Mouse (Mus musculus) liver, embryonic 12.5 days (tissue): Measurements from ENCODE around the gene Ccdc30. TPM values are rescaled to one million over a fixed set of nuclear protein-coding genes. Genes with fewer than 3 reads are reported as not detected.

Experiments used
- ATAC-seq: fragments of 200-750 bp; cut with Nextera tagmentation; 2 replicates; pipeline ENCODE4 v1.8.0; 2017; ENCODE audit warnings: moderate number of reproducible peaks, mild to moderate bottlenecking, moderate library complexity
- H3K27ac ChIP-seq: fragments of 300-500 bp; sonication (generic); 2 replicates; pipeline ENCODE4 v1.5.1; 2016; ENCODE audit warnings: mild to moderate bottlenecking
- H3K27me3 ChIP-seq: fragments of 300-500 bp; sonication (generic); replicated peaks from 2 replicates; pipeline ENCODE4 v1.6.1; 2016; ENCODE audit warnings: mild to moderate bottlenecking, moderate library complexity
- H3K36me3 ChIP-seq: fragments of 300-500 bp; sonication (generic); 2 replicates; pipeline ENCODE4 v1.6.1; 2016; ENCODE audit warnings: mild to moderate bottlenecking, moderate library complexity
- H3K4me1 ChIP-seq: fragments of 300-500 bp; sonication (generic); 2 replicates; pipeline ENCODE4 v1.6.1; 2016
- H3K4me2 ChIP-seq: fragments of 300-500 bp; sonication (generic); 2 replicates; pipeline ENCODE4 v1.6.1; 2016; ENCODE audit warnings: mild to moderate bottlenecking, moderate library complexity
- H3K4me3 ChIP-seq: fragments of 300-500 bp; sonication (generic); 2 replicates; pipeline ENCODE4 v1.5.1; 2016; ENCODE audit warnings: mild to moderate bottlenecking, moderate library complexity
- H3K9ac ChIP-seq: fragments of 300-500 bp; sonication (generic); 2 replicates; pipeline ENCODE4 v1.6.1; 2016; ENCODE audit warnings: mild to moderate bottlenecking, moderate library complexity
- H3K9me3 ChIP-seq: fragments of 300-500 bp; sonication (generic); replicated peaks from 2 replicates; pipeline ENCODE4 v1.6.1; 2016; ENCODE audit warnings: mild to moderate bottlenecking, moderate library complexity
- WGBS: fragments of 180-500 bp; shearing (Covaris S2); methylation state at CpG from one replicate; pipeline ENCODE4 v1.1.7; 2016; ENCODE audit not compliant: insufficient replicate concordance; 5-methylcytosine and 5-hydroxymethylcytosine counted together
- polyA plus RNA-seq: library from polyadenylated mRNA; unstranded; fragments of >200 nt; fragmentation: Nextera tagmentation; extraction: Ambion mirVana; gene quantifications from 2 replicates; pipeline ENCODE4 v1.2.1, GENCODE M21; 2016

Gene Ccdc30
- polyA plus RNA-seq, 1 experiment from 2014 or later, result 1.4 TPM

DNA sequence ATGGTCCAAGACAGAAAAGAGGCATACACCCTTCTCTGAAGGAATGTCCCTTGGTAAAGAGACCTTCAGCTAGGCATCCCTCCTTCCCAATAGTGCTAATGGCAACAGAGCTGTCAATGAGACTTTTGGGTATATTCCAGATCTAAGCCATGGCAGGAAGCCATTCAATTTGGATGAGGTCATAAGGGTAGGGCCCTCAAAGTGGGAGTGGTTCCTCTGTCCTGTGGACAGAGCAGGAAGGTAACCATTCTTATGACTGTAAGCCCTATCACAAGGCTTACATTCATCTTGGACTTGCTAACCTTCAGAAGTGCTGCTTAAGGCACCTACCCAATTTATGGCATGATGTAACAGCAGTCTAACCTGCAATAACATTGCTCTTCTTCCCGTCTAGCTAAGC, 140.7 kb downstream of the Ccdc30 start:
- whole genome bisulfite sequencing, result 80% methylated on average over 1 of the region's 1 CpGs
- H3K4me1 ChIP-seq, result peaks cover 27% of the 10 kb centered on the region
- ATAC-seq, result no peak
- no peak overlapping the region for H3K4me3 ChIP-seq
- H3K4me2 ChIP-seq, result no peak overlapping the region
- peak overlapping the region; percentile 13; the same call in 1 of the 2 replicates for H3K27ac ChIP-seq
- peaks cover 96% of the 10 kb centered on the region for H3K36me3 ChIP-seq
- no peak overlapping the region for H3K9ac ChIP-seq
- no peaks in the 10 kb centered on the region for H3K9me3 ChIP-seq
- no peaks in the 10 kb centered on the region for H3K27me3 ChIP-seq

Other genes with a start within 250 kb of the Ccdc30 start
- gene Zfp691, start 241.3 kb downstream of the Ccdc30 start, polyA plus RNA-seq, result 3.6 and 3.8 TPM in 2 replicates
- gene Ermap, start 225.5 kb downstream of the Ccdc30 start, polyA plus RNA-seq, result 328 and 333 TPM in 2 replicates
- 114 and 121 TPM in 2 replicates for gene Svbp, start 220.2 kb downstream of the Ccdc30 start, polyA plus RNA-seq
- not detected in 2 replicates for gene Tmem269, start 197.3 kb downstream of the Ccdc30 start, polyA plus RNA-seq
- 18.1 and 19.6 TPM in 2 replicates for gene AU022252, start 182.8 kb downstream of the Ccdc30 start, polyA plus RNA-seq
- gene P3h1, start 182.6 kb downstream of the Ccdc30 start, polyA plus RNA-seq, result 9.7 and 11.4 TPM in 2 replicates
- not detected in 2 replicates for gene Cldn19, start 160.1 kb downstream of the Ccdc30 start, polyA plus RNA-seq
- 699 and 700 TPM in 2 replicates for gene Ybx1, start 120.9 kb downstream of the Ccdc30 start, polyA plus RNA-seq
- gene Ppih, start 95.0 kb downstream of the Ccdc30 start, polyA plus RNA-seq, result 88.1 and 93.4 TPM in 2 replicates
- gene Ppcs, start 6.9 kb upstream of the Ccdc30 start, polyA plus RNA-seq, result 20.2 and 20.9 TPM in 2 replicates
- gene Zmynd12, start 7.3 kb upstream of the Ccdc30 start, polyA plus RNA-seq, result 0.16 and 0.23 TPM in 2 replicates
- 0.04 and 0.08 TPM in 2 replicates for gene Rimkla, start 77.1 kb upstream of the Ccdc30 start, polyA plus RNA-seq
- gene Foxj3, start 121.5 kb upstream of the Ccdc30 start, polyA plus RNA-seq, result 10.0 and 10.8 TPM in 2 replicates
- gene Frg2f1, start 124.0 kb upstream of the Ccdc30 start, polyA plus RNA-seq, result 1.1 and 1.2 TPM in 2 replicates
- not detected in 2 replicates for gene Guca2a, start 222.2 kb upstream of the Ccdc30 start, polyA plus RNA-seq
- 0.29 TPM in 1 of 2 replicates, not detected in the other for gene Guca2b, start 243.4 kb upstream of the Ccdc30 start, polyA plus RNA-seq